Mouse (Mus musculus): ENCODE results near the gene Il20ra. TPM values are rescaled to one million over a fixed set of nuclear protein-coding genes. Genes with fewer than 3 reads are reported as not detected.

The Il20ra gene
- polyA plus RNA-seq, 1 experiment from 2014 or later = 0.18 TPM

GRCm38 (mm10) chr10:19781365-19781764 lies 69.0 kb downstream of the Il20ra start:
- no peak overlapping the region for H3K4me3 ChIP-seq
- H3K27me3 ChIP-seq = no peaks in the 10 kb centered on the region
- ATAC-seq (ENCODE audit: low FRiP score) = no peak

DNA sequence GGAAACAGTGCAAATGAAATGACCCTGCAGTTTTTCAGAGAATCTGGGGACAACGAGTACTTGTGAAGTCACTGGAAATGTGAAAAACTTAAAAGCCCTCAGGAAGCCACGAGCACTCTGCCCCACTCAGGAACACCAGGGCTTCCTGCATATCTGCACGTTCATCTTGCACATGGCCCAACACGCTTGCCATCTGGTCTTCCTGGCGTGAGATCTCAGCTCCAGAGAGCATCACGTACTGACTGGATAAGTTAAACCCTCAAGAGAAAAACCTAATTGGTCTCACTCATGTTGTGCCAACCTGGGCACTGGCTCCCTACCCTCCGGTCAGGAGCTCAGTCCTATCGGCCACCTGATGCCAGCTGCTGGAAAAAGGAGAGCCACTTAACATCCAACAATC lies 82.6 kb downstream of the Il20ra start:
- Histone ChIP-seq H3K9me3 (0 out of 2 replicates have a peak, but pooled peaks cover 3% of the 10 kb centered on the region), H3K36me3 (no peaks in the 10 kb centered on the region), H3K4me1 (replicated peaks) (no peaks in the 10 kb centered on the region), H3K27ac (no peak overlapping the region), H3K4me2 (no peak overlapping the region), H3K9ac (no peak overlapping the region), H3K27me3 (no peaks in the 10 kb centered on the region), H3K4me3 (no peak overlapping the region)
- ATAC-seq (ENCODE audit: low FRiP score) = no peak
- WGBS = 83% methylated on average over 8 of the region's 8 CpGs

More at GRCm38 (mm10) chr10:19781365-19781764, 69.0 kb downstream of the Il20ra start:
- no peak overlapping the region for H3K27ac ChIP-seq
- H3K4me2 ChIP-seq = no peak overlapping the region
- H3K4me1 ChIP-seq (replicated peaks) = no peaks in the 10 kb centered on the region
- WGBS = 89% methylated on average over 5 of the region's 5 CpGs
- H3K9me3 ChIP-seq = no peaks in the 10 kb centered on the region
- no peak overlapping the region for H3K9ac ChIP-seq
- no peaks in the 10 kb centered on the region for H3K36me3 ChIP-seq

GRCm38 (mm10) chr10:19802958-19803357 lies 90.6 kb downstream of the Il20ra start:
- Histone ChIP-seq H3K9me3 (0 out of 2 replicates have a peak, but pooled peaks cover 3% of the 10 kb centered on the region), H3K27ac (no peak overlapping the region), H3K36me3 (no peaks in the 10 kb centered on the region), H3K4me1 (replicated peaks) (no peaks in the 10 kb centered on the region), H3K9ac (no peak overlapping the region), H3K4me3 (no peak overlapping the region), H3K27me3 (no peaks in the 10 kb centered on the region), H3K4me2 (no peak overlapping the region)
- no peak for ATAC-seq (ENCODE audit: low FRiP score)
- WGBS = 83% methylated on average over 7 of the region's 7 CpGs

GRCm38 (mm10) chr10:19804763-19805162 lies 92.4 kb downstream of the Il20ra start:
- H3K4me3 ChIP-seq = no peak overlapping the region
- 93% methylated on average over 7 of the region's 7 CpGs for WGBS
- ATAC-seq (ENCODE audit: low FRiP score) = no peak
- H3K36me3 ChIP-seq = no peaks in the 10 kb centered on the region
- H3K9me3 ChIP-seq = no peaks in the 10 kb centered on the region
- H3K9ac ChIP-seq = no peak overlapping the region
- H3K4me1 ChIP-seq (replicated peaks) = no peaks in the 10 kb centered on the region
- no peaks in the 10 kb centered on the region for H3K27me3 ChIP-seq
- no peak overlapping the region for H3K27ac ChIP-seq
- no peak overlapping the region for H3K4me2 ChIP-seq

Other genes starting within 250 kb of the Il20ra start
- gene Ifngr1, start 120.6 kb upstream of the Il20ra start, polyA plus RNA-seq (2015; fragmentation: Nextera tagmentation; extraction: Ambion mirVana) = 21.6 and 23.1 TPM in 2 replicates
- gene Il22ra2, start 90.6 kb upstream of the Il20ra start, polyA plus RNA-seq (2015; fragmentation: Nextera tagmentation; extraction: Ambion mirVana) = not detected in 2 replicates
- gene Slc35d3, start 138.9 kb downstream of the Il20ra start, polyA plus RNA-seq (2015; fragmentation: Nextera tagmentation; extraction: Ambion mirVana) = 1.3 and 1.4 TPM in 2 replicates
- 24.8 and 30.7 TPM in 2 replicates for gene Pex7, start 195.1 kb downstream of the Il20ra start, polyA plus RNA-seq (2015; fragmentation: Nextera tagmentation; extraction: Ambion mirVana)
- 0.65 and 0.74 TPM in 2 replicates for gene Map3k5, start 221.9 kb downstream of the Il20ra start, polyA plus RNA-seq (2015; fragmentation: Nextera tagmentation; extraction: Ambion mirVana)

Measured in hindbrain, embryonic 13.5 days (tissue).